Mouse (Mus musculus): ENCODE measurements around the gene Casq1. TPM values are rescaled to one million over a fixed set of nuclear protein-coding genes. Genes with fewer than 3 reads are reported as not detected.
A peak's percentile ranks its signal among the peaks of the same experiment; 100 is the strongest.

Casq1 gene
- polyA plus RNA-seq, 2 experiments from 2014 or later, result not detected

DNA sequence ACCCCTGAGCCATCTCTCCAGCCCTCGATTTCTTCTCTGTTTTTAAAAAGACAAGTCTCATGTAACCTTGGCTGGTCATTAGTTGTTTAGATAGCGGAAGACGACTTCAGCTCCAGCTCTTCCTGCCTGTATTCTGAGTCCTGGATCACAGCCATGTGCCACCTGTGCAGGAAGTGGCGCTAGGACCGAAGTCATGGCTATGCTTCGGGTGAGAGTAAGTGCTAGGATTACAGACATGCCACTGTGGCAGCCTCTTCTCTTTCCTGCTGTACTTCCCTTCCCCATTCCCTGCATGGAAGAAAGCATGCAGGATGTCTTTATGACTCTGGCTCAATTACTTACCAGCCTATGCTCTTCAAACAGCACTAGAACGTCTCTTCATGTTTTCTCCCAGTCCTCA lies 40.6 kb downstream of the Casq1 start:
- no peak for ATAC-seq

DNA sequence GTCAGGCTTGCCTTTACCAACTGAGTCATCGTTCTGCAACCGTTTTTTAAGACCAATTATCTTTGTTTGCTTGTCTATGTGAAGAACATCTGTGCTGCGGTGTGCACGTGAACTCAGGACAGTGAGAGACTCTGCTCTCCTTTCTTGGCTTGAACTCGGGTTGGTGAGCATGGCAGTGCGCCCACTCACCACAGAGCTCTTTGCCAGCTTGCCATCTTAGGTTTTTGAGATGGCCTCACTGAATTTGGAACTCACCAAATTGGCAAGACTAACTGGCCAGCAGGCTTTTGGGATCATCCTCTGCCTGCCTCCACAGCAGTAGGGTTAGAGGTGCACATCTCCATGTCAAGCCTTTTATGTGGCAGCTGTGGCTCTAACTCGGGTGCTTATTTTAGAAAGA lies 41.9 kb downstream of the Casq1 start:
- no peak for ATAC-seq

DNA sequence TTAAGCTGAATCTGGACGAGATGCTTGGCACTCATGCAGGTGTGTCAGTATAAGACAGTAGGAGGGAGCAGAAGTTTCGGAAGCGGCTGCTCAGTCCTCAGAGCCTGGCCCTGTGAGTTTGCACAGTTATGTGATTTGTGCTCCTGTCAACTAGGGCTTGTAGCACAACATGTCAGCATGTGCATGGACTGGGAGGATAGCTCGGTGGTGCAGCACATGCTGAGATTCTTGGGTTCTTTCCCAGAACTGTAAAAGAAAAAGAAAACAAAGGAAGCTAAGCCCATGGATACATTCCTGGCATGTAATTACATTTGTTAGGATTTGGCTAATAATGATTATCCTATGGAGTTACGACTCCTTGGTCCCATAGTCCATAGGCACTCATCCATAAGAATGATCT lies 46.5 kb downstream of the Casq1 start:
- ATAC-seq, result no peak

DNA sequence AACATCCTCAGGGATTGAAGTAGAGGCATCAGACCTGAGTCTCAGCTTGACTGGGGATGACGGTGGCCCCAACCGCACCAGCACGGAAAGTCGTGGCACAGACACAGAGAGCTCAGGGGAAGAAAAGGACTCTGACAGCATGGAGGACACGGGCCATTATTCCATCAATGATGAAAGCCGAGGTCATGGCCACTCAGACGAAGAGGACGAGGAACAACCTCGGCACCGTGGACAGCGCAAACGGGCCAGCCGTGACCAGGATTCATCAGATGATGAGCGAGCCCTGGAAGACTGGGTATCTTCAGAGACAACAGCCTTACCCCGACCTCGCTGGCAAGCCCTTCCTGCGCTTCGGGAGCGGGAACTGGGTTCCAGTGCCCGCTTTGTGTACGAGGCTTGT lies 47.3 kb downstream of the Casq1 start:
- ATAC-seq, result no peak

DNA sequence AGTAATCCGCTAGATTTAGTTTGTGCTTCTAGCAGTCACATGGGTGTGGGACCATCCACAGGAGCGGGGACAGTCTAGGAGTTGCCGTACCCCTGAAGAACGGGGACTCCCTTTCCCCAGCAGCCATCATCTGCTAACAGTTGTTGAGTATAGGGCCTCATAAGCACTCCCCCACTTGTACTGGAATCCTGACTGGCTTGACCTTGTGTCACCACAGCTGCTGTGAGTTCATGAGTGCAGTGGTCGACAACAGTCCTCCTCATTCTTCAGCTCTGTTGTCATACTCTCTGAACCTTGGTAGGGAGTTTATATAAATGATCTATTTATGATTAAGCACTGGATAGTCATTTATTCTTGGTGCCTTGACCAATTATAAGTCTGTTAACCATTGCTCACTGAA lies 49.9 kb downstream of the Casq1 start:
- ATAC-seq, result no peak

DNA sequence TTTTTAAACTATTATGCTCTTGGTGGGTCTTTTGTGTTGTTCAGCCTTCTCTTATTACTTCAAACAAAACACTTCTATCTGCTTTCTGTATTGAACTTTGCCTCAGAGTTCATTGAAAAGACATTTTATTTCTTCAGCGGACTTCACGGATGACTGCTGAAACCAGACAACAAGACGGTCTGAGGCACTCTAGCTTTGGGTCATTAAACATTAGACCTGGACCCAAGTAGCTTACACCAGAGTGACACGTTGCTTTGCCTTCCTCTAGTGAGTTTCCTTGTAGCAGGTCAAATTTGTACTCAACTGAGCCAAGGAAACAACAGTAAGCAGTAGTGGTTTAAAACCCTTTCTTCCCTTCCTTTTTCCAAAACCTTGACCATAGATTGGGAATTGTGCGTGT lies 51.8 kb downstream of the Casq1 start:
- no peak for ATAC-seq

DNA sequence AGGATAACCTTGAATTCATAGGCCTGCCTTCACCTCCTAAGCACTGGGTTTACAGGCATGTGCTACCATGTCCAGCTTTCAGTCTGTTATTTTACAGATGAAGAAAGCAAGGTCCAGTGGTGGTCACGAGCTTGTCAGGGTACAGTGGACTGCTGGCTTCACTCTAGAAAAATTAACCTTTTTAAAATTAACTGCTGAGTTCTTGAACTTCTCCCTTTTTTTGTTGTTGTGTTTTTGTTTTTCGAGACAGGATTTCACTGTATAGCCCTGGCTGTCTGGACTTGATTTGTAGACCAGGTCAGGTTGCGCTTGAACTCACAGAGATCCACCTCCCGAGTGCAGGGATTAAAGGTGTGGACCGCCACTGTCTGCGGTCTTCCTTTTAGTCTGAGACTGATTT lies 56.7 kb downstream of the Casq1 start:
- ATAC-seq, result no peak

DNA sequence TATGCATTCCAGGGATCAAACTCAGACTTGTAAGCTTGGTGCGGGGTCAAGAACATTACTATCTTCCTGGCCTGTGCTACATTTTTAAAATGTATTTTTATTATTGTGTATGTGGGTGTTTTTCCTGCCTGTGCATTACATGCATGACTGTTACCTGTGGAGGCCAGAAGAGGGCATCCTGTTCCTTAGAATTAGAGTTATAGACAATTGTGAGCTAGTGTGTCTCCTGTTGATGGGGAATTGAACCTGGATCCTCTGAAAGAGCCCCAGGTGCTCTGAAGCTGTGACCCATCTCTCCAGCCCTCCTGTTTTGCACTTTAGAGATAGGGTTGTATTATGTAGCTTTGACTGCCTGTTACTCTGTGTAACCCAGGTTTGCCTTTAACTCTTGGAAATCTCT lies 57.7 kb downstream of the Casq1 start:
- ATAC-seq, result peak; percentile 57

DNA sequence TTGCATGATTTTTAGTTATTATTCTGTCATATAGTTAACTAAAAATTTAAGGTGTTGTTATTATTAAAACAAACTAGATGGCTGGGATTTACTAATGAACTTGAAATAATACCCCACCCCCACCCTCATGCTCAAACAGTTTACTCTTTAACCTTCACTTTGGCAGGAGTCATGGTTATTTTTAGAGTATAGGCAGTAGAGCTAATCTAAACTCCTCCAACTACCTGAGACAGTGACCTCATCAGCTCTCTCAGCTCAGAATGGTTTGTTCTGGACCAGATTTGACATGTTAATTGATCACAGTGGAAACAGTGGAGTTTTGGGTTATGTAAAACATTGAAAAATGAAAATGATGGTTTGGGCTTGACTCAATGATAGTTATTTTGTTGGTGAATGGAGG lies 59.2 kb downstream of the Casq1 start:
- no peak for ATAC-seq

DNA sequence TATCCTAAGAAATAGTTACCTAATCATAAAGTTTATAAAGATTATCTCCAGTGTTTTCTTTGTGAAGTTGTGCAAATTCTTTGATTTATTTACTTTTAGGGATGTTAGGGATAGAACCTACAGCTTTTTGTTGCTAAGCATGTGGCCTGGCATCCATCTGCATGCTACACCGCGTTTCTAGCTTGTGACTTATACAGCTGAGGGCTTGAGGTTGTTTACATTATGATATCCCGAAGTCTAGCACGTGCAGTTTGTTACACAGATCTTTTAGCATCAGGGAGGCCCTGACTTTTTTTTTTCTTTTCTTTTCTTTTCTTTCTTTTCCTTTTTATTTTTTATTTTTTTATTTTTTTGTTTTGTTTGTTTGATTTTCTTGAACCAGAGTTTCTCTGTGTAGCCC lies 59.7 kb downstream of the Casq1 start:
- no peak for ATAC-seq

Other genes starting within 250 kb of the Casq1 start
- 1 to 10 TPM in 1 of 2 experiments, under 1 TPM in 1; 0.62 to 1.0 TPM for gene Vangl2, start 191.4 kb downstream of the Casq1 start, polyA plus RNA-seq (2017; shearing (Covaris generic))
- gene Nhlh1, start 162.3 kb downstream of the Casq1 start, polyA plus RNA-seq (2017; shearing (Covaris generic)), result not detected
- 100 to 1,000 TPM in 1 of 2 experiments, 10 to 100 TPM in 1; 84.6 to 111 TPM for gene Copa, start 137.3 kb downstream of the Casq1 start, polyA plus RNA-seq (2017; shearing (Covaris generic))
- 100 to 1,000 TPM in 1 of 2 experiments, 10 to 100 TPM in 1; 97.2 to 108 TPM for gene Ncstn, start 137.1 kb downstream of the Casq1 start, polyA plus RNA-seq (2017; shearing (Covaris generic))
- 10 to 100 TPM; 68.1 to 70.7 TPM for gene Pex19, start 93.1 kb downstream of the Casq1 start, polyA plus RNA-seq (2017; shearing (Covaris generic))
- gene Dcaf8, start 71.8 kb downstream of the Casq1 start, polyA plus RNA-seq (2017; shearing (Covaris generic)), result 10 to 100 TPM; 51.0 to 78.8 TPM
- gene Pea15a, start 13.1 kb downstream of the Casq1 start, polyA plus RNA-seq (2017; shearing (Covaris generic)), result 10 to 100 TPM; 42.0 to 43.1 TPM
- not detected for gene Atp1a4, start 38.5 kb upstream of the Casq1 start, polyA plus RNA-seq (2017; shearing (Covaris generic))
- 1 to 10 TPM; 3.4 to 3.8 TPM for gene Igsf8, start 41.8 kb upstream of the Casq1 start, polyA plus RNA-seq (2017; shearing (Covaris generic))
- gene Atp1a2, start 78.2 kb upstream of the Casq1 start, polyA plus RNA-seq (2017; shearing (Covaris generic)), result under 1 TPM; 0.08 to 0.12 TPM
- under 1 TPM in 1 of 2 experiments, not detected in 1; 0.08 TPM for gene Kcnj9, start 109.5 kb upstream of the Casq1 start, polyA plus RNA-seq (2017; shearing (Covaris generic))
- under 1 TPM in 1 of 2 experiments, not detected in 1; 0.15 TPM for gene Kcnj10, start 121.3 kb upstream of the Casq1 start, polyA plus RNA-seq (2017; shearing (Covaris generic))
- gene Pigm, start 156.7 kb upstream of the Casq1 start, polyA plus RNA-seq (2017; shearing (Covaris generic)), result 1 to 10 TPM; 5.6 to 7.3 TPM

All from activated CD4-positive, CD25-positive, alpha-beta regulatory T cell, adult 4 months (primary cell).